Mouse (Mus musculus): ENCODE measurements around the gene Acp7.

The Acp7 gene

GRCm38 (mm10) chr7:28631073-28631472, at the start of gene Acp7:
Acp7 (minus strand) TSS chr7:28631332.
- CTCF ChIA-PET, result interaction anchor here in 3 of 4 experiments (0.6 to 2.6 kb wide), 3 partner anchors 45 to 412 kb away, joined by 3 to 8 read pairs (median 3); no protein-coding TSS in a partner anchor
- POLR2A ChIA-PET, result interaction anchor here (0.5 to 2.4 kb wide), 23 partner anchors 8 to 453 kb away, joined by 3 to 10 read pairs (median 4); partner anchors contain the start of genes Fbxo17 (in 1 of the 4), Fbxo27 (in 1 of the 4), Med29 (in 1 of the 4) and Paf1 (in 1 of the 4)

GRCm38 (mm10) chr7:28677624-28678023, 46.5 kb upstream of the Acp7 start:
- ChIA-PET CTCF (interaction anchor here in 3 of 4 experiments (0.5 to 2.6 kb wide), 9 partner anchors 15 to 1375 kb away, joined by 3 to 10 read pairs (median 4); no protein-coding TSS in a partner anchor), POLR2A (interaction anchor here in 3 of 4 experiments (0.5 to 8.1 kb wide), 13 partner anchors 15 to 1910 kb away, joined by 3 to 97 read pairs (median 5); partner anchors contain the start of genes Fbxo27 (in 2 of the 3), Eif3k (in 1 of the 3), Fbxo17 (in 1 of the 3) and Map4k1 (in 1 of the 3))

GRCm38 (mm10) chr7:28676811-28677541, 45.8 kb upstream of the Acp7 start:
- ChIA-PET CTCF (interaction anchor here (0.5 to 4.0 kb wide), 15 partner anchors 11 to 1374 kb away, joined by 3 to 36 read pairs (median 6); partner anchors contain the start of genes Fbxo17 (in 1 of the 4), Mrps12 (in 1 of the 4) and Sars2 (in 1 of the 4)), POLR2A (interaction anchor here in 3 of 4 experiments (0.6 to 8.1 kb wide), 27 partner anchors 9 to 1911 kb away, joined by 3 to 97 read pairs (median 5); partner anchors contain the start of genes Fbxo17 (in 2 of the 3), Fbxo27 (in 2 of the 3), Eif3k (in 1 of the 3) and Map4k1 (in 1 of the 3))

GRCm38 (mm10) chr7:28675746-28676145, 44.6 kb upstream of the Acp7 start:
- ChIA-PET POLR2A (interaction anchor here (0.6 to 8.1 kb wide), 64 partner anchors 9 to 337 kb away, joined by 3 to 97 read pairs (median 4); partner anchors contain the start of genes Fbxo17 (in 3 of the 4), Fbxo27 (in 3 of the 4), Acp7 (in 2 of the 4) and Med29 (in 2 of the 4)), CTCF (interaction anchor here (0.5 to 4.0 kb wide), 47 partner anchors 9 to 239 kb away, joined by 3 to 36 read pairs (median 4); partner anchors contain the start of genes Mrps12 (in 2 of the 4), Acp7 (in 1 of the 4), Fbxo17 (in 1 of the 4) and Fbxo27 (in 1 of the 4))

GRCm38 (mm10) chr7:28674994-28675393, 43.9 kb upstream of the Acp7 start:
- ChIA-PET CTCF (interaction anchor here (0.5 to 4.0 kb wide), 32 partner anchors 9 to 495 kb away, joined by 3 to 36 read pairs (median 4); partner anchors contain the start of genes Acp7 (in 1 of the 4), Fbxo17 (in 1 of the 4), Fbxo27 (in 1 of the 4) and Ggn (in 1 of the 4)), POLR2A (interaction anchor here (0.6 to 8.1 kb wide), 41 partner anchors 8 to 336 kb away, joined by 3 to 97 read pairs (median 5); partner anchors contain the start of genes Fbxo27 (in 3 of the 4), Acp7 (in 2 of the 4), Fbxo17 (in 2 of the 4) and Actn4 (in 1 of the 4))

GRCm38 (mm10) chr7:28672786-28673185, 41.7 kb upstream of the Acp7 start:
- ChIA-PET POLR2A (interaction anchor here in 2 of 4 experiments (0.6 to 8.1 kb wide), 14 partner anchors 12 to 215 kb away, joined by 3 to 97 read pairs (median 4); partner anchors contain the start of genes Fbxo27 (in 2 of the 2), Acp7 (in 1 of the 2), Mrps12 (in 1 of the 2) and Sars2 (in 1 of the 2)), CTCF (interaction anchor here in 2 of 4 experiments (0.8 to 4.0 kb wide), 5 partner anchors 7 to 39 kb away, joined by 3 to 36 read pairs (median 3); no protein-coding TSS in a partner anchor)

- CTCF ChIA-PET, result interaction anchor here in 2 of 4 experiments (1.3 to 2.4 kb wide), 2 partner anchors 13 to 39 kb away, joined by 3 to 6 read pairs; no protein-coding TSS in a partner anchor
These were observed 41.1 kb upstream of the Acp7 start for GRCm38 (mm10) chr7:28672276-28672675.

GRCm38 (mm10) chr7:28671172-28671571, 40.0 kb upstream of the Acp7 start:
- CTCF ChIA-PET, result interaction anchor here in 1 of 4 experiments (0.6 kb wide), 1 partner anchor 879 kb away, joined by 4 read pairs; no protein-coding TSS in a partner anchor
- POLR2A ChIA-PET, result interaction anchor here in 3 of 4 experiments (0.5 to 8.1 kb wide), 5 partner anchors 10 to 210 kb away, joined by 3 to 97 read pairs (median 4); partner anchors contain the start of genes Acp7 (in 1 of the 3), Capn12 (in 1 of the 3) and Fbxo27 (in 1 of the 3)

More at GRCm38 (mm10) chr7:28672276-28672675, 41.1 kb upstream of the Acp7 start:
- POLR2A ChIA-PET, result interaction anchor here in 3 of 4 experiments (0.6 to 8.1 kb wide), 7 partner anchors 11 to 119 kb away, joined by 3 to 97 read pairs (median 3); partner anchors contain the start of genes Fbxo27 (in 1 of the 3), Mrps12 (in 1 of the 3) and Sars2 (in 1 of the 3)

- POLR2A ChIA-PET, result interaction anchor here (0.6 to 4.0 kb wide), 33 partner anchors 8 to 1854 kb away, joined by 3 to 15 read pairs (median 4); partner anchors contain the start of gene Fbxo27 (in 1 of the 4)
- CTCF ChIA-PET, result interaction anchor here (0.6 to 4.3 kb wide), 21 partner anchors 8 to 635 kb away, joined by 3 to 36 read pairs (median 3); partner anchors contain the start of gene Fbxo17 (in 1 of the 4)
These were observed 34.8 kb upstream of the Acp7 start for GRCm38 (mm10) chr7:28665620-28666579.

GRCm38 (mm10) chr7:28656430-28656829, 25.3 kb upstream of the Acp7 start:
- ChIA-PET POLR2A (interaction anchor here (0.6 to 2.4 kb wide), 30 partner anchors 9 to 305 kb away, joined by 3 to 13 read pairs (median 4); partner anchors contain the start of genes Acp7 (in 1 of the 4), Fbxo17 (in 1 of the 4) and Fbxo27 (in 1 of the 4)), CTCF (interaction anchor here in 3 of 4 experiments (0.6 to 1.5 kb wide), 6 partner anchors 9 to 71 kb away, joined by 3 to 6 read pairs (median 3); no protein-coding TSS in a partner anchor)

- POLR2A ChIA-PET, result no interaction called here
- CTCF ChIA-PET, result interaction anchor here in 1 of 4 experiments (0.6 kb wide), 1 partner anchor 213 kb away, joined by 6 read pairs; no protein-coding TSS in a partner anchor
These were observed 20.0 kb upstream of the Acp7 start for GRCm38 (mm10) chr7:28651157-28651556.

GRCm38 (mm10) chr7:28647016-28647415, 15.9 kb upstream of the Acp7 start:
- ChIA-PET CTCF (interaction anchor here (0.5 to 2.1 kb wide), 18 partner anchors 9 to 659 kb away, joined by 3 to 10 read pairs (median 4); partner anchors contain the start of gene Gmfg (in 1 of the 4)), POLR2A (interaction anchor here in 3 of 4 experiments (0.6 to 3.5 kb wide), 26 partner anchors 9 to 1866 kb away, joined by 3 to 13 read pairs (median 4); partner anchors contain the start of genes Fbxo27 (in 2 of the 3), Fbxo17 (in 1 of the 3), Med29 (in 1 of the 3) and Mrps12 (in 1 of the 3))

GRCm38 (mm10) chr7:28645947-28646475, 14.9 kb upstream of the Acp7 start:
- POLR2A ChIA-PET, result interaction anchor here in 3 of 4 experiments (0.5 to 3.5 kb wide), 28 partner anchors 8 to 264 kb away, joined by 3 to 13 read pairs (median 4); partner anchors contain the start of genes Fbxo17 (in 1 of the 3), Fbxo27 (in 1 of the 3), Med29 (in 1 of the 3) and Paf1 (in 1 of the 3)
- CTCF ChIA-PET, result interaction anchor here in 3 of 4 experiments (0.6 to 2.1 kb wide), 10 partner anchors 14 to 209 kb away, joined by 3 to 10 read pairs (median 4); partner anchors contain the start of gene Gmfg (in 1 of the 3)

- ChIA-PET POLR2A (interaction anchor here (0.6 to 3.5 kb wide), 22 partner anchors 9 to 199 kb away, joined by 3 to 13 read pairs (median 3); partner anchors contain the start of genes Fbxo17 (in 1 of the 4) and Fbxo27 (in 1 of the 4)), CTCF (interaction anchor here in 2 of 4 experiments (0.6 to 1.1 kb wide), 3 partner anchors 25 to 31 kb away, joined by 3 to 8 read pairs (median 3); no protein-coding TSS in a partner anchor)
These were observed 14.2 kb upstream of the Acp7 start for GRCm38 (mm10) chr7:28645366-28645765.

GRCm38 (mm10) chr7:28641546-28641945, 10.4 kb upstream of the Acp7 start:
- ChIA-PET CTCF (interaction anchor here in 2 of 4 experiments (0.8 to 1.1 kb wide), 3 partner anchors 22 to 195 kb away, joined by 3 to 4 read pairs (median 4); no protein-coding TSS in a partner anchor), POLR2A (interaction anchor here in 3 of 4 experiments (0.6 to 2.5 kb wide), 6 partner anchors 8 to 401 kb away, joined by 3 to 8 read pairs (median 5); partner anchors contain the start of gene Acp7 (in 1 of the 3))
